Comparison of ENCODE assay signal across 8 mouse cellular contexts in genomic region chr13:21933626-21934548, GRCm38 (mm10). TPM values are rescaled to one million over a fixed set of nuclear protein-coding genes. Genes with fewer than 3 reads are reported as not detected.
DNase-seq lines count a peak whose midpoint lies in the region; ATAC-seq lines count a peak whose summit lies in the region.

No protein-coding gene starts in this region.

- peak overlapping the region; percentile 23 for H3K4me2 ChIP-seq in kidney, embryonic 14.5 days (replicated peaks; ENCODE audit: low read depth, low read length)
- peak overlapping the region; percentile 41 for H3K4me2 ChIP-seq in stomach, embryonic 15.5 days

- ATAC-seq in kidney, embryonic 14.5 days (ENCODE audit: low FRiP score, low TSS enrichment): 0 out of 2 replicates have a peak, but pooled peaks have one; percentile 18
- ATAC-seq in stomach, embryonic 15.5 days (ENCODE audit: insufficient read depth, low FRiP score, low read depth): no peak
- ATAC-seq in megakaryocyte-erythroid progenitor cell, adult 5-6 weeks (replicated peaks; ENCODE audit: low FRiP score, low TSS enrichment, poor library complexity, severe bottlenecking): no peak

- 10% methylated on average over 28 of the region's 28 CpGs for WGBS in kidney, embryonic 14.5 days
- WGBS in stomach, embryonic 15.5 days: 19% methylated on average over 28 of the region's 28 CpGs

- no peak for DNase-seq in kidney, postnatal 10 days
- DNase-seq in MN1 (ENCODE audit: low spot score): peak; percentile 70
- DNase-seq in forelimb bud, embryonic 11.5 days (ENCODE audit: low read depth, low spot score): peak; percentile 70
- peak; percentile 63 for DNase-seq in liver
- DNase-seq in urinary bladder, postnatal 10 days (ENCODE audit: low spot score): no peak

- no peak overlapping the region for H3K27ac ChIP-seq in kidney, embryonic 14.5 days (ENCODE audit: low read depth, low read length)
- H3K27ac ChIP-seq in stomach, embryonic 15.5 days: no peak overlapping the region

- H3K36me3 ChIP-seq in kidney, embryonic 14.5 days (ENCODE audit: control insufficient read depth, insufficient read depth, low read length): no peaks in the 10 kb centered on the region
- H3K36me3 ChIP-seq in stomach, embryonic 15.5 days: no peaks in the 10 kb centered on the region

- no peak overlapping the region for H3K9ac ChIP-seq in kidney, embryonic 14.5 days (ENCODE audit: low read depth, low read length)
- H3K9ac ChIP-seq in stomach, embryonic 15.5 days: no peak overlapping the region

- no peaks in the 10 kb centered on the region for H3K4me1 ChIP-seq in kidney, embryonic 14.5 days (ENCODE audit: control insufficient read depth, insufficient read depth, low read length)
- 0 out of 2 replicates have a peak, but pooled peaks cover 4% of the 10 kb centered on the region for H3K4me1 ChIP-seq in stomach, embryonic 15.5 days

- H3K9me3 ChIP-seq in kidney, embryonic 14.5 days (ENCODE audit: control insufficient read depth, low read length): no peaks in the 10 kb centered on the region
- H3K9me3 ChIP-seq in stomach, embryonic 15.5 days: no peaks in the 10 kb centered on the region

- H3K4me3 ChIP-seq in kidney, embryonic 14.5 days (ENCODE audit: low read length): peak overlapping the region; percentile 23
- H3K4me3 ChIP-seq in stomach, embryonic 15.5 days (replicated peaks): peak overlapping the region; percentile 22

- peaks cover 2% of the 10 kb centered on the region; the same call in 1 of the 2 replicates for H3K27me3 ChIP-seq in kidney, embryonic 14.5 days (ENCODE audit: control insufficient read depth, insufficient read depth, low read length)
- H3K27me3 ChIP-seq in stomach, embryonic 15.5 days (replicated peaks): no peaks in the 10 kb centered on the region

RNA-seq across cellular contexts. Expression of gene Zfp184, which starts 11.0 kb away (rescaled TPM):
- polyA plus RNA-seq in kidney, embryonic 14.5 days (2014; fragmentation: Nextera tagmentation; extraction: Ambion mirVana): 15.5 and 17.9 TPM in 2 replicates
- polyA plus RNA-seq in stomach, embryonic 15.5 days (2015; fragmentation: Nextera tagmentation; extraction: Ambion mirVana): 7.8 and 8.5 TPM in 2 replicates
- 1.5 and 2.5 TPM in 2 replicates for total RNA-seq in megakaryocyte-erythroid progenitor cell, adult 5-6 weeks (2014; fragmentation: Nextera tagmentation)
- total RNA-seq in megakaryocyte-erythroid progenitor cell, adult 5-6 weeks (2017): 3.1 and 10.7 TPM in 2 replicates

RNA-seq across cellular contexts. Expression of gene Pom121l2, which starts 47.1 kb away (rescaled TPM):
- polyA plus RNA-seq in kidney, embryonic 14.5 days (2014; fragmentation: Nextera tagmentation; extraction: Ambion mirVana): 0.36 TPM in 1 of 2 replicates, not detected in the other
- polyA plus RNA-seq in stomach, embryonic 15.5 days (2015; fragmentation: Nextera tagmentation; extraction: Ambion mirVana): 0.09 and 0.12 TPM in 2 replicates
- total RNA-seq in megakaryocyte-erythroid progenitor cell, adult 5-6 weeks (2014; fragmentation: Nextera tagmentation): not detected in 2 replicates
- total RNA-seq in megakaryocyte-erythroid progenitor cell, adult 5-6 weeks (2017): not detected in 2 replicates

Comparison
In these comparisons a context has a peak if more than half of its experiments do, and no peak if none do; other contexts are left out.
1. DNase-seq: peak in MN1 (single experiment), forelimb bud, embryonic 11.5 days (single experiment) and liver (single experiment); none in kidney, postnatal 10 days (single experiment) and urinary bladder, postnatal 10 days (single experiment).